Mouse (Mus musculus) forelimb bud, embryonic 11.5 days (tissue): ENCODE data around the gene Fibp.
"Not testable (repeated sequence)": the region's sequence is repeated elsewhere in the genome, so short reads cannot be mapped to it uniquely, and the experiment has no call there.

Experiments used
- DNase-seq: peaks from one replicate; pipeline ENCODE4 v3.0.0-alpha.2; 2012; ENCODE audit warnings: low read depth, low spot score

Fibp gene

GRCm38 (mm10) chr19:5487768-5488550, 27.5 kb downstream of the Fibp start, which contains the start of gene Mus81:
Gene Mus81 (minus strand): TSS chr19:5488402.
- DNase-seq, result peak; percentile 92

- peak; percentile 97 for DNase-seq
Measured at GRCm38 (mm10) chr19:5488878-5489571, 28.6 kb downstream of the Fibp start.

GRCm38 (mm10) chr19:5489721-5490120, 29.3 kb downstream of the Fibp start:
- not testable (repeated sequence) for DNase-seq

- peak; percentile 96 for DNase-seq
Measured at GRCm38 (mm10) chr19:5490313-5490897, 30.0 kb downstream of the Fibp start, which contains the start of gene Cfl1. Gene Cfl1 (plus strand): TSS chr19:5490455.

DNA sequence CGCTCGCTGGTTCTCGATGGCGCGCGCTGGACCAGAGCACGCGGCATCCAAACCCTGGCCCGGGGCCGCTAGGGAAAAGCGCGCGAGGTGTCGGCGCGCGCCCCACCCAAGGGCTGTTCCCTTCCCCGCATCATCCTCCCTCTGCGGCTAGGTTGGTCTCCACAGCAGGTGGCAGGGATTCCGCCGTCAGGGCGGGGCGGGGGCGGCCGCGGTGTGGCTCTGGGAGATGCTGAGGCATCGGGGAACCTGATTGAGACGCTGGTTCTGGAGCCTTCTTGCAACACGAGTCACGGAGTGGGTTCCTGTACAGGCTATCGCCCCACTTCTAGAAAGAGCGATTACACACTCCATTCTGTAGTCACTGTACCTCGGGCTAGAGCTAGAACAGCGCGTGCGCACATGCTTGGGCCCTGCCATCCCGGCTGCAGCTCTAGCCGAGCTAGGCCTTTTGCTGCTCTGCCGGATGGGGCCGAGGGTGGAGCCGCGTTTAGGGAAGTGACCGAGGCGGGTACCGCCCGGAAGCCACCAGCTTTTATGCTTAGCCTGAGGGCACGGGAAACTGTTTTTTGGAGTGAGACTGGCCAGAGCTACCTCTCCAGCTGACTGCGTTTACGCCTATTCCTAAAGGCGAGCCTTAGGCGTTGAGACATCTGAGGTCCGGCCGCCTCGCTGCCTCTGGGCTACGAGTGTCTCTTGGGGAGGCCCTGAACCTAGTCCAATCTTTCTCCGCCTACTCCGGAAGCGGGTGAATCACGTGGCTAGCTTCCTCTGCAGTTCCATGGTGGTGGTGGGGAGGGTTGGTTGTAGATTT, 30.7 kb downstream of the Fibp start:
- DNase-seq, result peak; percentile 71

- no peak for DNase-seq
Measured at GRCm38 (mm10) chr19:5492641-5493040, 32.2 kb downstream of the Fibp start.

GRCm38 (mm10) chr19:5493301-5493721, 32.9 kb downstream of the Fibp start:
- DNase-seq, result not testable (repeated sequence)

DNA sequence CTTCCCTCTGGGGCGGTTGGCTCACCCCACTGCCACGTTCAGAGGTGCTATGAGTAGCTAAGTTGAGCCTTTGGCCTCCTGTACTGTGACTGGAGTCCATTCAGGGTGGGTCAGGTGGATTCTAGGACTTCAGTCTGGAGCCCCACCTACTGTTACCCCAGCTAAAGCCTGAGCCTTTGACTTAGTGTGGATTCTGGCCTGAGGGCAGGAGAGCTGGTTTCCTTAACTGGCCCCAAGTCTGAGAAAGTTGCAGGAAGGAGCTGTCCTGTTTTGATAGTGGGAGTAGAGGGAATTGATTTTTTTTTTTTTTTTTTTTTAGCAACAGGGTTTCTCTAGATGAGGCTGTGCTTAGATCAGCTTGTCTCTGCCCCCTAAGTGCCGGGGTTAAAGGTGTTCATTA, 33.9 kb downstream of the Fibp start:
- DNase-seq, result no peak

- no peak for DNase-seq
Measured at GRCm38 (mm10) chr19:5495353-5496051, 35.1 kb downstream of the Fibp start.

DNA sequence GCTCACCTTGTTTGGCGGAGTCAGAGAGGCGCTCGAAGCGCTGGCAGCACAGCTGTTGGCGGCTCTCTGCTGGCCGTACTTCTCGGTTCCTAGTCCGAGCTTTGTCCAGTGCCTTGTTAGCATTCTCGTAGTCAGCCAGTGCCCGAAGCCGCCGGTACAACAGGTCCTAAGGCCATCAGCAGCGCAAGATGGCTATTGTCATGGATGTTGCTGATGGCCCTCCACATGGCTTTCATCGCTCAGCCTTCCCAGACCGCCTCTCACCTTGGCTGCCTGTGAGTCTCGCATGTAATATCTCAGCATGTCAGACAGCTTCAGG, 35.6 kb downstream of the Fibp start:
- no peak for DNase-seq

DNA sequence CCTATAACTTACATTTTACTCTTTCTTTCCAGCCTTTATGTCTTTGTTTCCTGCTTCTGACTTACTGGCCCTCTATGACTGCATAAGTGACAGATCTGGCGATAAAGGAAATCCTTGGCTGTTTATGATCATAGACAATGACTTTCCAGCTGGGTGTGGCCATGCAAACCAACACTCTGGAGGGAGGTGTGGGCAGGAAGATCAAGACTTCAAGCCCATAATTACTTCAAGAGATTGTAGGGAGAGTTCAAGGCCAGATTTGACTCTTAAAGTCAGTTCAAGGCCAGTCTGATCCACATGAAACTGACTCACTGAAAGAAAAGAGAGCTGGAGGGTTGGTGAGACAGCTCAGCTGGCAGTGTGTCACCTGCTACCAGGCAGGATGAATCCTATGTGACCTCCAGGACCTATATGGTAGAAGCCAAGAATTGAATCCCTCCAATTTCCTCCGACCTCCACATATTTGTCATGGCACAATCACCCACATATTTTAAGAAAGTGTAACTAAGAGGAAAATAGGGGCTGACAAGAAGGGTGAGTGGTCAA, 40.0 kb downstream of the Fibp start:
- DNase-seq, result no peak

GRCm38 (mm10) chr19:5503687-5504086, 43.3 kb downstream of the Fibp start, which contains the start of gene 1700020D05Rik:
Gene 1700020D05Rik (minus strand): TSS chr19:5503787.
- DNase-seq, result no peak

DNA sequence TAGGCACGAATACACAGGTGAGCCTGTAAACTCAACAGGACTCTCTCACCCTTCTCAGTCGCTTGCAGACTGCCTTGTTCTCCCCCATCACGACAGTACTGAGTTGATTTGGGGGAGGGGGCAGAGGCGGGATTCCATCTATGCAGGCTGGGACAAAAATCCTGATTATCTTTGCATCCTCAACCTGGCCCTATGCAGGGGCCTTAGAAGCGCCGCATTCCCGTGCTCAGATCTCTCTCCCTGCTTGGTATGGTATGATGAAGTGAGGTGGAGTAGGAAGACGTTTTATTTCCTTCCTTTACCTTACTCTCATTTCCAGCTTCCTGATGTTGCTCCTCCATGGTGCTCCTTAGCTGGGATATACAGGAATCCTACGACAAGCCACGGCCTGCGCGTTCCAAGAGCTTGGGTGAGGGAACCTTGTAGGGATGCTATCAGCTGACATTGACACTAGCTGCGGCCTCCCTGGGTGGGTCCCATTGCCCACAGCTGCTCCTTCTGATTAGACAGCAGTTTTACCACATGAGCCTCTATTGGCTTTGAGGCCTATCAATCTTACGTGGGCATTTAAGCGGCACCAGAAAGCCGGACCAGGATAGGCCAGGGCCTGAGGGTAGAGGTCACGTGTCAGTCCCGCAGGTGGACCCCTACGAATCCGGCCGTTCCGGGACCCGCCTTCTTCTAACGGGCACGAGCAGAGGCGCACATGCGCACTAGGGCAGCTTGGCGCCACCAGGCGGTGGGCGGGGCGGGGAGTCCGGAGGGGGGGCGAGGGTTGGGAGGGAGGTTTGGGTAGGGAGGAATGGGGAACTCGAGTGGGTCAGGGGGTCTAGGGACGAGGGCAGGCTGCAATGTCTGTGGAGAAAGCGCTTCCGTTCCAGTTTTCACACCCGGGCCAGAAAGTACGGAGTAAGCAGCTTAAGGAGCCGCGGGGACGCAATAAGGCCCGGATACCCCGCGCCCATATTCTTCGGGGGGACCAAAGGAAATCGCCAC, 49.9 kb downstream of the Fibp start, which contains the start of gene Snx32:
Gene Snx32 (minus strand): TSS at position 508 of the 996 bp plus-strand sequence.
- peak; percentile 97 for DNase-seq

GRCm38 (mm10) chr19:5511074-5511632, 50.7 kb downstream of the Fibp start:
- DNase-seq, result no peak

- DNase-seq, result no peak
Measured at GRCm38 (mm10) chr19:5512091-5513004, 51.9 kb downstream of the Fibp start.

- no peak for DNase-seq
Measured at GRCm38 (mm10) chr19:5513005-5513349, 52.6 kb downstream of the Fibp start.
